Mouse (Mus musculus) frontal cortex, postnatal 10 days (tissue): ENCODE measurements around the gene Ctdspl.

ENCODE experiments used
- DNase-seq, 2 experiments: peaks; one replicate each; pipeline ENCODE4 v3.0.0; 2022; ENCODE audit warnings: low spot score in 2 of 2, mixed read lengths in 1 of 2

The Ctdspl gene

DNA sequence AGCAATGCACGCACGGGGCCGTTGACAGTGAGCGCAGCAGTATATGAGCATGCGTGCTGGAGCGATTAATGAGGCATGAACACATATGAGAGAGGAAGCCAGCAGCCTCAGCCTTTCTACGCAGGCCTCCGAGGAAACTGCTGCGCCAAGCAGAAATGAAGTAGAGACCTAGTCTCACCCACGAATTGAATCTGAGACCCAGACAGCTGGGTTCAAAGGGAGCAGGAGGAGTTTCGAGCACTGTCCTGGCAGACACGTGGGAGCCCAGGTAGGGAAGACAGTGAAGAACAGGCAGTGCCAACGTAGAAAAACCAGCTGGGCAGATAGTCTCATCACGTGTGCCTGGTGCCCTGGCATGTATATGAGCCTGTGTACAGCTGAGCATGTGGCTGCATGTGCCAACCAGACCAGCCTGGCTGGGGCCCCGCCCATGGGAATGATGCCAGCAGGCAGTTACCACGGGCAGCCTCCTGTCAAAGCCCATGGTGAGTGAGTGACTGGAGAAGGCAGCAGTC lies 6.5 kb upstream of the Ctdspl start:
- peak in 1 of 2 experiments; percentile 57 for DNase-seq

DNA sequence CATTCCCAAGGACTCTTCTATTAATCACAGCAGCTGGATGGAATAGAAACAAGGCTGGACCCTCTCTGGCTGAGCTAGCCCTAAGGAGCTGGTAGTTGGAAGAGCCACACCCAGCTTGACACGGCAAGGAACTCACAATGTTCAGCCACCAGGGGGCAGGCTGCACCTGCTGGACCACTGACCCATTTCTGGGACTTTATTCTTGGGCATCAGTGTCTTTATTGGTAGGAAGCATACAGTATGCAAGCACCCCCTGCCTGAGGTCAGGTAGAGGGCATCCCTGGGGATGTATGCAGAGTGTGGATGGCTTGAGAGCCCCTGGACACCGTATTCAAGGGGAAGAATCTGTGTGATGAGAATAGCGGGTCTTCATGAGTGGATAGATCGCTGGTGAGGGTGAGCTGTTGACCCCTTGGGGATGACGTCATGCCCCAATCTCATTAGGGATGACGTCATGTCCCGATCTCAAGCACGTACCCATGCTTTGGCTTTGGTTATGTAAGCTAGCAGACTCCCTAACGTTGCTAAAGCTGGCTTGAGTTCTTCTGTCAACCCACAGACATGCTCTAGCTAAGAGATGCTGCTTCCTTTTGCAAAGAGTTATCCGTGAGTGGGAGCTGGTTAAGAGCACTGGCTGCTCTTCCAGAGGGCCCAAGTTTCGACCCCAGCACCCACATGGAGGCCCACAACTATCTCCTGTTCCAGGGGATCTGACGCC lies 5.3 kb upstream of the Ctdspl start:
- peak; percentile 62 to 77 for DNase-seq

DNA sequence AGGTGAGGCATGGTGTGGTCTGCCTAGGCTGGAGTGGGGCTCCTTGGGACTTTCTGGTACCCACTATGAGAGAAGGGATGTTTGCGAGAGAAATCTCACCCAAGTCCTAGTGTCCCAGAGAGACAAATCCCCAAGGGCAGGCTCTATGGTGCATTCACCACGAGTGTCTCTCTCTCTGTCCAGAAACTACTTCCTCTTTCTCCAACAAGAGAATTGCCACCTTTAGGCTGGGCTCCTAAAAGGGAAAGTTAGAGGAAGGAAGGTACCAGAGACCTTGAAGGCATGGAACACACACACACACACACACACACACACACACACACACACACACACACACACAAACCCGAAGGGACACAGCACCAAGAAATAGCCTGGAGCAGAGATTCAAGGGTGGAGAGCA lies 4.3 kb upstream of the Ctdspl start:
- DNase-seq: no peak

DNA sequence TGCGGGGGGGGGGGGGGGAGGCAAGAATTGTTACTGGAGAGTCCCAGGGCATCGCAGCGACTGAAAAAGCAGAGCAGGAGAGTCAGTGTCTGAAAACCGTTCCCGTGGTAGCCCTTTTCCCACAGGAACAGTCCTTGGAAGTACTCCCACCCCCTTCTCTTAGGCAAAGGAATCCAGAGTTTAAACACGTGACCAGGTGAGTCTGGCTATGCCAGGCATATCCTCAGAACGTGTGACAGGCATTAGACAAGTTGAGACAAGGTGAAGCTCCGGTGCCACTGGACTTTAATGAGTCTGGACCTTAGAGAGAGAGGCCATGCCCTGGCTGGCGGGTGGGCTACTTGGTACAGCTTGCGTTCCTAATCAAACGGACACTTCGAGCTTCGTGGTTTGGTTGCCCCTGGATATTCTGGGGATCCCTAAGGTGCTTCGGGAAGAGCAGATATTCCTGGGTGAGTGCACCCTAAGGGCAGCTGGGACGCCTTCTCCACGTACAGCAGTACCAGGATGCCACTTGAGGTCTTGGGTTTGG lies 1.6 kb upstream of the Ctdspl start:
- DNase-seq: no peak

DNA sequence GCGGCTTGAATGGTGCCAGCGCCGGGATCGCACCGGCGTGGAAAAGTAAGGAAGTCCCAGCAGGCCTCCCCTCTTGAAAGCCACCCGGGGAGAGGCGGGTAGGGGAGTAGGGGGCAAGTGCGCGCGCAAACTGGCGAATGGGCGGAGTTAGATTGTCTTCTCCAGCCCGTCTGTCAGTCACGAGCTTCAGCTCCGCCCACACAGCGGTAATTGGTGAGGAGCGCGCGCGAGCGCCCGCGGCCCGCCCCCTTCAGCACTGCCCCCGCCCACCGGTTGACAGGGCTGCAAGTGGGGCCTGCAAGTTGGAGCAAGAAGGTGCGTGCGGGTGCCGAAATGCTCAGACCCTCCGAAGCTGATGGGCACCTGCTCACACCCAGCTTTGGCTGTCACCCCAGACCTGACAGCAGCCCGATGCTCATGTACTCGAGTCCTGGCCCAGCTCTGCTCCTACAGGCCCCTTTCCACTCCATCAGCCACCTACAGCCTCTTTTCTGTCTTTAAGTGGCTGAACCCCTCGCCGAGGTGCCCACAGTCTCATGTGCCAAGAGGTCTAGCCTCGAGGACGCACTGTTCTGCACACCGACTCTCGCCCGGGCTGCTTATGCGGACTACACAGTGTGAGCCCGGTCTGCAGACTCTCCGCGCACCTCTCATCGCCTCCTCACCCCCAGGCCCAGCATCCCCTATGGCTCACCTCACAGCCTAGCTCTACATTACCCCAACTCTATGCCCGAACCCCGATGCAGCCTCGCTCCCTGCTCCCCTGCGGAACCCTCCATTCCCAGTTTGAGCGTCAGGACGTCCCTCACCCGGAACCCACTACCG lies 755 bp upstream of the Ctdspl start:
- peak; percentile 94 to 95 for DNase-seq

DNA sequence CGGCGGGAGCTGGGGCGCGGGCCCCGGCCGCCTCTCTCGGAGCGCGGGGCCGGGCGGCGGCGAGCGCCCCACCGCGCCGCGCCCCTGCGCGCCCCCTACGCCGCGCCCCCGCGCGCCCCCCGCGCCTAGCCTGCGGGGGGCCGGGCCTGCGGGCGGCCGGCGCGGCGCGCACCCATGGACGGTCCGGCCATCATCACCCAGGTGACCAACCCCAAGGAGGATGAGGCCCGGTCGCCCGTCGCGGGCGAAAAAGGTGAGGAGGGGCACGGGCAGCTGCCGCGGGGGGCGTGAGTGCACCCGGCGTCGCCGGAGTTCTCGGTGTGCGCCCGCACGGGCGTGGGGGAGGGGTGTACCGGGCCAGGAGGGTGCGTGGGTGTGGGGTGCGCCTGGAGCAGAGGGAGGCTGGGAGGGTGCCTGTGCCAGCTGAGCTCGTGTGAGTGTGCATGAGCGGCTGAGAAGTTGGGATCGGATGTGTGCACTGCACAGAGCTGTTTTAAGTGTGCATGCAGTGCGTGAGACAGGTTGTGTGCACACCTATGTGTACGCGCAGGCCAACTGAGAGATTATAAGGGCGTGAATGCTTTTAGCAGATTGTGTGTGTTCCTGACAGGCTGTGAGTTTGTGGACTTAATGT lies 552 bp downstream of the Ctdspl start:
- peak; percentile 71 to 76 for DNase-seq

DNA sequence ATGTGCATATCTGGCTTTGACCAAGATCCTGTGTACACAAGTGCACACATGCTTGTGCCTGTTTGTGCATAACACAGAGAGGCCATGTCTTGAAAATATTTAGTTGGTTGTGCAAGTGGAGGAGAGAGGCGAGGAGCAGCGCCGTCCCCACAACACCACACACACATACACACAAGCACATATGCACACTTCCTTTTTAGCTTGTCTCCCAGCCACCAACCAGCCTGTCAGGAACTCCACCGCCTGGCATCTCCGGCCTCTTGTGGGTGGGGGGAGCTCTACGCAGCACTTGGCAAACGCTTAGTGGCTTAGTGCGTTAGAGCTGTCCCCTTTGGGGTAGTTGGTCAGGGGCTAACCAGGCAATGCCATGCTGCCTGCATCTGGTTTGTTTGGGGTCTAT lies 1.2 kb downstream of the Ctdspl start:
- no peak for DNase-seq

DNA sequence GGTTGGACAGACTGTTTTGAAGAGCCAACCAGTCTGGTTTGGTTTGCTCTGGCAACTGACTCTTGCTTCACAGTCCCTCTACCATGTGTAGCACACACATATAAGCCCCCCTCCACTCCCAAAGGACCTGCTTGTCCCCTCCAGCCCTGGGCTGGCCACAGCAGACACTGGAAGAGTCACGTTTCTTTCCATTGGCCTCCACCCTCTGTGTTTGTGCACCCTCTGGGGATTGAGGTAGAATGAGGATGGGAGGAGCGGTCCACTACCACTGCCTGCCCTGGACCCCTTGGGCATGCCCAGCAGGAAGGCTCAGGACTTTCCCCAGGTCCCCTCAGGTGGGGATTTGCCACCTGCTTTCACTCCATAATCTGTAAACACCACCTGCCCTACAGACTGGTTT lies 1.8 kb downstream of the Ctdspl start:
- no peak for DNase-seq

DNA sequence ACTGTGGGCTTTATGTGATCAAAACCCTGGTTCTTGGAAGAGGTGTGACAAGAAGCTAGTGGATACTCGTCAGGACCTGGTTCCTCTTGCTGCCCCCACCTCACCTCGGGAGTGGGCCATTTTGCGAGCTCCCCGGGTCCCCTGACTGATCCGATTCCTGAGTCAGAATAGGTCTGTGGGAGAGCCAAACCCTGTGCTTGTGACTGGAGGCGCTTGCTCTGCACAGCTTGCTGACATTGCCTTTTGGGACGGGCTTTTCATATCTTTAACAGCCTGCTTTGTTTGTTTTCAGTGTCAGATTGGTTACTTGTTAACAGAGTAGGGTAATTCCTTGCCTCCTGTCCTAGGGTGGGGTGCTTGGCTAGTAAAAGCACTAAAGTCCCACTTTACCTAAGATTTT lies 2.4 kb downstream of the Ctdspl start:
- DNase-seq: no peak

DNA sequence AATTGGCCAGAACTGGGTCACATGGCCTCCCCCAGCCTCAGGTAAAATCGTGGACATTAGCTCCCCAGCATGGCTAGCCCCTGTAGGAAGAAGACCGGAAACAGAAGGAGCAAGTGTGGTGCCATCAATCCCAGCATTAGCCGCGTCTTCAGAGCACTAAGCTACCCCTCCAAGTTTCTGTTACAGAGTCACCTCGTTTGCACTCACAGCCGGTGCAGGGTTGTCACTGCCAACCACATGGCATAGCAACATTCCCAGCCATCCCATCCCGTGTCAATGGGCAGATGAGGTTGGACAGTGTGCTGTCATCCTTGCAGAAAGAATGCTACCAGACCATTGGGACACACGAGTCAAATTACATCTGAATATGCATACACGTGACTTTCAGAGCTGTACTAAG lies 4.4 kb downstream of the Ctdspl start:
- peak in 1 of 2 experiments; percentile 3 for DNase-seq

DNA sequence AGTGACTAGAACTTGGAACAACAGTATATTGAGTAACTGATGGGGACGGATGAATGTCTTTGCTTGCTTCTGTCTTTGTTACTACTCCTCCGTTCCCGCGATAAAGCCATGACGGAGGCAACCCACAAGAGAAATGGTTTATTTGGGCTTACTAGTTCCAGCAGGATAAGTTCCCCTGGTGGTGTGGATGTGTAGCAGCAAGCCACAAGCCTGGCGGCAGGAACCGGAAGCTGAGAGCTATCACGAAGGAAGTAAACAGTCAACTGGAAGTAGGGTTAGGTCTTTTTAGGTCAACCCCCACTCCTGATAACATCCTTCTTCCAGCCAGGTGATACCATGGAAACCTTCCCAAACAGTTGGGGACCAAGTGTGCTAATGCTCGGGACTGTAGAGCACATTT lies 7.5 kb downstream of the Ctdspl start:
- DNase-seq: no peak

DNA sequence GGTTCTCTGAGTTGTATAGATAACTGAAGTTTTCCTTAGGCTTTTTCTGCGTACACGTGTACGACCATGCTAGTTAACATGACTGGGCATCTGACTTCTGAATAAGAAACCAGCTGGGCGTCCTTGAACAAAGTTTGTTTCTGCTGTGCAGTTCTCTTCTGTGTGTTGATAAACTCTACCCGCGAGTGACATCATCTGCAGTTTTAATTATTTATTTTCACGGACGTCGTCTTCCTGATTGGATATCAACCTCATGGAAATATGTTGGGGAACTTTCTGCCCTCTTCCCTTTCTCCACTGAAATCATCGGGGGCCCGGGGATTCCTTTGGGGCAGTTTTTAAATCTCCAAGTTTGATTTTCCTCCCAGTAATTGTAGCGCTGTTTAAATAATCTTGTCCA lies 8.1 kb downstream of the Ctdspl start:
- no peak for DNase-seq

DNA sequence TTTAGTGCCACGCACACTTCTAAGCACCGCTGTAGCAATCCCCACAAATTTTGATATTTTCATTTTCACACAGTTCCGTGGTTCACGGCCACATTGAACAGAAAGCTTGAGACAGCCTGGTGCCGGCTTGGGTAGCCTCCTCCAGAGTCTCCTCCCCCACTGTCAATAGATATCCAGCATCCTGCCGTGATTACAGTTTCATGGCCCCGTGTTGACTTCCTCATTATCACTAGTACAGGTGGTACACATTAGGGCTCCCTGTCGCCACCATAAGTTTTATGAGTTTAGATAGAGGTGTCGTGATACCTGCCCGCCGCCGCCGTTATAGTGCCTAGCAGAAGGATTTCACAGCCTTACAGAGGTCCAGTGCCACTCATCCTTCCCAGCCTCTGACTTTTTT lies 8.8 kb downstream of the Ctdspl start:
- no peak for DNase-seq

DNA sequence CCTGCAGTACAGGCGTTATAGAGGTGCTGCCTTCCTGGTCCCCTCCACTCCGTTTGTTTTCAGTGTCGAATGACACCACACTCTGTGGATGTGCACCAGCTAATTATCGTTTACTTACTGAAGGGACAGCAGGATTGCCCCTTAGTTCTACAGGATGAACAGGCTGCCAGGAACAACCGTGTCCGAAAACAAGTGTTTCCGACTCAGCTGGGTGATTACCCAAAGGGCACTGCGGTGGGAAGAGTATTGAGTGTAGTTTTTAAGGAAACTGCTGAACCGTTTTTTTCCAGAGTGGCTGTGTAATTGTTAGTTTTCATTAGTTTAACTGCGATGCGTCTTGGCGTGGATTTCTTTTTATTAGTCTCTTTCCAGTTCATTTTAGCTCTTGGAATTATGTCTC lies 9.8 kb downstream of the Ctdspl start:
- DNase-seq: no peak

DNA sequence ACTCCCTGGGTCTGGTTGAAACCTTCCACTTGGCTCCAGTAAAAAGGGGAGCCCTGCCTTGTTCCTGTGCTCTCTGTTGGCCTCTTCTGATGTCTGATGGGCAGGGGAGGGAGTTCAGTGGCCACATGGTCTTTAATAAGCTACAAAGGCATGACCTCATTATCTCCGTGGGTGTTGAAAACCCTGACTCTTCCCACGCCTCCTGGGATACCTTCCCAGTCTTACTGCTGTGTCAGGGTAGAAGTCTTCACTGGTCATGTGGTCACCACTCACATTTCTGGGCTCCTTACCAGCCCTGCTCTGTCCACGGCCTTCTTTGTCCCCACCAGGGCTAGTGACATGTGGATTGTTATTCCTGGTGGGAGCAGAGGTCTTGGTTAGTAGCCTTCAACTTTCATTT lies 11.3 kb downstream of the Ctdspl start:
- no peak for DNase-seq

DNA sequence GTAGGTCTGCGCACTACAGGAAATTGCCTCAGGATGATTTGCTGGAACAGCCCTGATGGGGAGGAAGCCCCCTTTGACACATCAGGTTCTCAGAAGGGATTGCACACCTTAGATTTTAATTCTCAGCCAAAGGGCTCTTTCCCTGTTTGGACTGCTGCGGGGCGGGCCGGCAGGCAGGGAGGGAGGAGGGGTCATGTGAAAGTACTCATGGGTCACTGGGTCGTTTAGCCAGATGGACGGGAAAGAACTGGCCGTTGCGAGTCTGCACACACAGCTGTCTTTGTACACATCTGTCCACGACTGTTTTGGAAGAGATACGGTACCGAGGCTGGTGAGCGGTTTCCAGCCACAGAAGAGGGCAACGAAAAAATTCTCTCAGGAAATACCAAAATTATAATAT lies 13.2 kb downstream of the Ctdspl start:
- no peak for DNase-seq

DNA sequence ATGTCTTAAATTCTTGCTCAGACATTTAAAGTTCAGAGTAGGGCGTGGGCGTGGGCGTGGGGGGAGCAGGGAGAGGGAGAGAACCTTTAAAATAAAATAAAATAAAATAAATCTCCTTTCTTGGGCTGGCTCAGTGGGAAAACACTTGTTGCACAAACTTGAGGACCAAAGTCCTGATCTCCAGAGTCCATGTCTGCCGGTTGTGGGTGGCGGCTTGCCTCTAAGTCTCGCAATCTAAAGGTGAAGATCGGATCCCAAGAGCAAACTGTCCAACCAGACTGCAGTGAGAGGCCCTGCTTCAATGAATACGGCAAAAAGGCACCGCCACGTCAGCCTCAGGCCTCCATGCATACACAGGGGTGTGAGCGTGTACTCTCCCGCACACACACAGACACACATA lies 13.6 kb downstream of the Ctdspl start:
- no peak for DNase-seq

DNA sequence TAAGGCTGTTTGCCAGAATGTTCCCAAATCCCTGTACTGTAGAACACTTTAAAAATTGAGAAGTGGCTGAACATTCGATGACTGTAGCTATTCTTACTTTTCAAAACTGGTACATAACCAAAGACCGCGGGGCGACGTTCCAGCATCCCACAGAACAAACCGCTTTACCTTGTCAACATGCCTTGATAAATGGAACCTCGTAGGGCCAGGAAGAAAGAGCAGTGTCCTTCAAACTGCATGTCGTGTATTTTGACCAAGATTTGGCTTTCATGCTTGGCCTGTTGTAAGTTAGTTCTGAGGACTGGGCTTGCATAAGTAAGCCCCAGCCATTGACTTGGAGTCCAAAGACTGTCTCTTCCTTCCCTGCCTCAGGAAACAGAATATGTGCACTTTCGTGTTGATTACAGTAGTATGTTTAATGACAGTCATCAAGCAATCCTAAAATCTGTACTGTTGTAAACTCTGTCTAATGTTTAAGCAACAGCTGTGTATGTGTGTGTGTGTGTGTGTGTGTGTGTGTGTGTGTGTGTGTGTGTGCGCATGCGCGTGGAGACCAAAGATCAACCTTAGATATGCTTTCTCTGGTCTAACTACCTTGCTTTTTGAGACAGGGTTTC lies 14.4 kb downstream of the Ctdspl start:
- DNase-seq: no peak

DNA sequence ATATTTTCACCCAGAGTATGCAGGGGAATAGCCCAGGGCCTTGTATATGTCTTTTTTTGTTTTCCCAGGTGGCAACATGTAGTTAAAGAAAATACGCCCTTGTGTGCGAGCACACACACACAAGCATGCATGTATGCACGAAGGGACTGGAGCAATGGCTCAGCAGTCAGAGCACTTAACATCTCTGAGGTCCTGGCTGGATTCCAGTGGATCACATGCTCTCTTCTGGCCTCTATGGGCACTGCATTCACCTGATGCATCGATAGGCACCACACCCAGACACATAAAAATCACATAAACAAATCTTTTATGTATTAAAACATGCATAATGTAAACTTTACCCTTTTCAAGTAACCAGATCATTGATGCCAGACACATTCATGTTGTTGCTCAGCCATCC lies 15.8 kb downstream of the Ctdspl start:
- no peak for DNase-seq

DNA sequence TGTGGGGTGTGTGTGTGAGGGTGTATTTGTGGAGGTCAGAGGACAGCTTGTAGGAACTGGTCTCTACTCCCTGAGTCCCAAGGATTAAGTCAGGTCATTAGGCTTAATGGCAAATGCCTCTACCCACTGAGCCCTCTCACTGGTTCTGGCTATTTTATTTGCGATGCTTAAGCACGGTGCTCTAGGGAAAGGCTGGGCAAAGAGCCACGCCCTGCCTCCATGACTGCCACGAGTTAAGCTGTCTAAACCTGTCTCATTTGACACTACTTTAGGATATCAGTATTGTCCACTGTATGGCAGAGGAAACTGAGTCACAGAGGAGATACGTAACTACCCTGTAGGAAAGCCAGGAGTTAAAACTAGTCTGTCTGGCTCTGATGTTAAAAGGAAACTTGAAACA lies 17.7 kb downstream of the Ctdspl start:
- DNase-seq: no peak

DNA sequence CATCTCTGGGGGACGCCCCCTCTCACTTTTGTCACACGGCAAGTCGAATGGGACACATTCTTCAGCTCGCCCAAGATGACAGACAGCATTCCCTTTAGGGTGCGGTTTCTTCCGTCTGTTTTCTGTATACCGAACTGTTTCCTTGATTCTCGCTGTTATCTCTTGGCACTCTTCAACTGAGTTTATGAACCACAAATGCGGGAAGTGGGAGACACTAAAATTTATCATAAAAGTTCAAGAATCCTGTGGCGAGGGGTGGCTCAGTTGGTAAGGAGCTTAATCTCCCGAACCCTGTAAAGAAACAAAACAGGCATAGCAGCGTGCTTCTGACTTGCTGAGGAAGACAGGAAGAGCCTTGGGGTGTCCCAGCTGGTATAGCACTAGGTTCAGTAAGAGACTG lies 18.1 kb downstream of the Ctdspl start:
- DNase-seq: no peak

DNA sequence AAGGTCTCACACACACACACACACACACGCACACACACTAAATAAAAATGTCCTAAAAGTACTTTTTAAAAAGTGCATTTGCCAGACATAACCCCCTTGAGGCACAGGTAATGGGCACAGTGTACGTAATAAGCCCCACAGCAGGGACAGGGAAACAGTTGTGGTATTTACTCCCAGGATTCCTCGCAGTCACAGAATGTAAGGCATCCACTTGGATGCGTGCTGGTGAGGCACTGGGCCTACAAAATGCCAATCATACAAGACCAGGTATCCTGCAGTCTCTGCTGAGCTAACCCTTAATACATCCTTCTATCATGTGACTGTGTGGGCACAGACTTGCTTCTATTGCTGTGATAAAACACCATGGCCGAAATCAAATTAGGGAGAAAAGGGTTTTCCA lies 22.2 kb downstream of the Ctdspl start:
- DNase-seq: no peak
